Mouse (Mus musculus) heart, postnatal 14 days (tissue): ENCODE measurements around the gene Olfr1442. TPM values are rescaled to one million over a fixed set of nuclear protein-coding genes. Genes with fewer than 3 reads are reported as not detected.

Experiments used
- DNase-seq, 2 experiments: peaks; one replicate each; pipeline ENCODE4 v3.0.0; 2021 to 2022
- intact Hi-C: fragments of 180-260 bp; cut with DNase I; formaldehyde crosslinking; loops from one replicate; pipeline ENCODE4 v1.15.1; 2025
- total RNA-seq, 2 experiments: library from RNA; stranded (reverse); gene quantifications; 2 replicates each; pipeline ENCODE4 v1.2.3; 2021

Gene Olfr1442
- total RNA-seq, 2 experiments from 2014 or later: not detected

GRCm38 (mm10) chr19:12725851-12726250 lies 55.6 kb downstream of the Olfr1442 start:
- no peak for DNase-seq
- intact Hi-C loops: no loop called here

Other genes starting within 250 kb of the Olfr1442 start
- not detected for gene Pfpl, start 242.5 kb upstream of the Olfr1442 start, total RNA-seq
- gene Mpeg1, start 209.7 kb upstream of the Olfr1442 start, total RNA-seq: 1 to 10 TPM; 6.6 to 7.1 TPM
- 1 to 10 TPM; 7.6 to 9.7 TPM for gene Dtx4, start 169.0 kb upstream of the Olfr1442 start, total RNA-seq
- 1 to 10 TPM; 5.8 to 7.3 TPM for gene Fam111a, start 124.7 kb upstream of the Olfr1442 start, total RNA-seq
- not detected for gene Gm4952, start 70.5 kb upstream of the Olfr1442 start, total RNA-seq
- not detected for gene Glyat, start 37.1 kb upstream of the Olfr1442 start, total RNA-seq
- not detected for gene Olfr1443, start 7.7 kb downstream of the Olfr1442 start, total RNA-seq
- not detected for gene Keg1, start 25.3 kb downstream of the Olfr1442 start, total RNA-seq
- gene Cntf, start 95.2 kb downstream of the Olfr1442 start, total RNA-seq: 1 to 10 TPM; 1.6 to 2.0 TPM
- 10 to 100 TPM; 69.4 to 70.8 TPM for gene Zfp91, start 125.7 kb downstream of the Olfr1442 start, total RNA-seq
- 1 to 10 TPM; 1.1 to 1.3 TPM for gene Lpxn, start 125.8 kb downstream of the Olfr1442 start, total RNA-seq
- gene Gm5244, start 176.2 kb downstream of the Olfr1442 start, total RNA-seq: not detected
- gene Olfr1444, start 186.8 kb downstream of the Olfr1442 start, total RNA-seq: not detected
- not detected for gene Olfr1445, start 213.4 kb downstream of the Olfr1442 start, total RNA-seq
- gene Olfr1446, start 223.1 kb downstream of the Olfr1442 start, total RNA-seq: not detected
- gene Olfr1447, start 233.3 kb downstream of the Olfr1442 start, total RNA-seq: not detected